Mouse (Mus musculus): ENCODE results near the gene Spag7.

GRCm38 (mm10) chr11:70666687-70667086 lies 2.5 kb downstream of the Spag7 start:
- TF ChIP-seq CTCF (IDR thresholded peaks at IDR 0.05; ENCODE audit: low read depth): no peak
- TF ChIP-seq EP300 (IDR thresholded peaks at IDR 0.05; ENCODE audit: low read depth): no peak

Measured in liver, embryonic 14.5 days (tissue).